Mouse (Mus musculus) adrenal gland (tissue): ENCODE results near the gene Gm5426.

Experiments used
- microRNA-seq, 2 experiments: library from miRNA; unstranded; fragments of <30 nt; microRNA quantifications; one replicate each; pipeline ENCODE4; 2019

The Gm5426 gene

Small RNA genes lying within 50 kb of the gene (microRNA-seq; reads per million reads assigned to microRNA genes)
- gene Gm22913: 0 reads per million in 2 experiments
